Mouse (Mus musculus): Measurements from ENCODE around the gene Zc3h14. TPM values are rescaled to one million over a fixed set of nuclear protein-coding genes. Genes with fewer than 3 reads are reported as not detected.

Zc3h14 gene
- 10 to 100 TPM; 41.3 to 42.5 TPM for total RNA-seq (2021)
- long read RNA-seq, experiment 1, transcript Zc3h14-204 (17 exons, 3,514 nt), result major isoform, 21 of 70 reads
- long read RNA-seq, experiment 1, transcript Zc3h14-203 (15 exons, 3,146 nt), result minor isoform, 19 of 70 reads
- long read RNA-seq, experiment 1, transcript Zc3h14-202 (14 exons, 3,046 nt), result minor isoform, 5 of 70 reads
- long read RNA-seq, experiment 1, partial matches to known transcripts, result 4 of 70 reads
- long read RNA-seq, experiment 1, other reads (novel, unspliced or antisense), result 20 of 70 reads
- long read RNA-seq, experiment 2, transcript Zc3h14-203 (15 exons, 3,146 nt), result major isoform, 32 of 78 reads
- long read RNA-seq, experiment 2, transcript Zc3h14-204 (17 exons, 3,514 nt), result minor isoform, 21 of 78 reads
- long read RNA-seq, experiment 2, partial matches to known transcripts, result 4 of 78 reads
- long read RNA-seq, experiment 2, other reads (novel, unspliced or antisense), result 19 of 78 reads

DNA sequence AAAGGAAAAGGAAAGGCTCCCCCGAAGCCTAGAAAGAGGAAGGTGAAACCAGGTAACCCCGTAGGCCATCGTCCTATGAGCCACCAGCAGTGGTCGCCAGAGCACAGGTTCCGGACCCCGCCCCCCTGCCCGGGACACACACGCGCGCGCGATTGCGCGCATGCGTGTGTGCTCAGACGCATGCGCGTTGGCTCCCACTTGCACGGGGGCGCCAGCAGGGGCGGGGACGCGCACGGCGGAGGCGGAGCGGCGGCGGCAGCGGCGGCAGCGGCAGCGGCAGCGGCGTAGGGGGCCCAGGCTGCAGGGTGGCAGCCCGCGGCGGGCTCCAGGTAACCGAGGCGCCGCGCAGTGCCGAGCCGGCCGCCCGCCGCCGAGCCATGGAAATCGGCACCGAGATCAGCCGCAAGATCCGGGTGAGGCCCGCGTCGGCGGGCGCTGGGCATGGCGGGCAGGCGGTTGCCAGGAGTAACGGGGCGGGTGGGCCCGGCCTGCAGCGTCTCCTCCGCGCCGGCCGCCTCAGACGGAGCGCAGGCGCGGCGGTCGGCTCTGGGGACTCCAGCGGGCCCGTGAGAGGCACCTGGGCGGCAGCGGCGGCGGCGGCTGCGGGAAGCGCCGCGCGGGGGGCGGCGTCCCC, at the start of gene Zc3h14:
Gene Zc3h14 (plus strand): TSS at position 219 of the 634 bp plus-strand sequence.
- DNase-seq, result peak; percentile 88 to 90
- intact Hi-C loops (cut with DNase I), result no loop called here

DNA sequence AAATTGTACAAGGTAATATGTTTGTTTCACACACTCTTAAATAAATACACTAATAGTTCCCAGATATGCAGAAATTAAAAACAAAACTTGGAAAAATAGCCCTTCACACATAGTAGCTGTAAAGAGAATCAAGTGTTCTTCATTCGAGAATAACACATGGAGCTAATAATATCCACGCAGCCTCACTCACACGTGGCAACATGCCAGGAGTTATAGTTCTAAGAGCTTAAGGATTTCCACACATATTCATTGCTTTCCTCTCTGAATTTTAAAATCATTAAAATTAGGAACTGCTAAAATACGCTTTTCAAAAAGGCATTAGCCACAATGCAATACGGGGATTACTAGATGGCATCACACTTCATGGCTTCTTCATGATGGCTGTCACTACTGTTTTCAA, 49.6 kb upstream of the Zc3h14 start:
- intact Hi-C loops (cut with DNase I), result no loop called here
- DNase-seq, result no peak

DNA sequence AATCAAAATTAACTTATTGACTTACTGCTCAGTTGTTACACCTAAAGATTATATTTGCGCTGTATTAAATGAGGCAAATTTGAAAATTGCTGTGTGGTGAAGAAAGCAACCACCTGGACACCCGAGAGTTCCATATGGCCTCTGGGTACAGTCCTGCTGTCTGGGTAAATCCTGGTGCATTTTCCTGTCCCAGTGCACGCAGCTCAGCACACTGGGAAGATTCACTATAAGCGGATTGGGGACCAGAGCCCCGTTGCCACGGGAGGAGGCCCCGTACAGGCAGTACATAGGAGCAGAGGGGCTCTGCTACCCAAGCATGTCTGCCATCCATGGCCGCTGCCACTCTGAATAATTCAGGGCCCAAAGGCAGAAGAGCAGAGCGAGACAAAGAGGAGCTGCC, 45.2 kb upstream of the Zc3h14 start:
- no peak for DNase-seq
- intact Hi-C loops (cut with DNase I), result no loop called here

DNA sequence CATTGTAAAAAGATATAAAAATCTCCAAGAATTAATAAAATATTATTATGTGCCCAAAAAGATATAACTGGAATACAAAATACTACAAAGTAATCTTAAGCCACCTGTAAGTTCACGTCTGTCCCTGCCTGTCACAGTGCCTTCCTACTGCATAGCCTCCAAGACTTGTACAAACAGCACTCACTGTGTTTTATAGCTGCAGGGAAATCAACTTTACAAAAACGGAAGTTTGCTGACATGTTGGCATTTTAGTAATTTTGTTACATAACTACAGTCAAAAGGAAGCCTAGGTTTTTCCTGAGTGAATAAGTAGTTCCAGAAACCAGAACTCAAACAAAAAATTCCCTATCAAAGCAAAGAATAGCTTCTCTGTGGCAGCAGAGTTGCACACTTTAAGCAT, 43.2 kb upstream of the Zc3h14 start:
- DNase-seq, result no peak
- intact Hi-C loops (cut with DNase I), result no loop called here

DNA sequence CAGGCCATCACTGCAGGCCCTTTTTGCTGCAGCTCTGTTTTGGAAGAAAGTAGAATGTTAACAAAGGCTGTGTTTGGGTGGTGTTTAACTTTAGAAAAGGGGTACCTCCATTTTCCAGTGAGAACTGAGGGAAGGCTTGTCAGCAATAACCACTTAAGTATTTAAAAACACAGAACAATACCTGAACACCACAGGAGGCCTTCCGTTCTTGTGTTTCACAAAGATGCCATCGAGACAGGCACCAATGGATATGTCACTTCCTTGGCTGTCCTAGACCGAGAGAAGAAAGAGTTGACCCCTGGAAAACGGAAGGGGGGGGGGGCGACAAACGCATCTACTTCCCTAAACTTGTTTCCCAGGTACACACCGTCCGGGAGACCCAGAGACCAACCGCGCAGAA, 42.8 kb upstream of the Zc3h14 start:
- no peak for DNase-seq
- intact Hi-C loops (cut with DNase I), result no loop called here

DNA sequence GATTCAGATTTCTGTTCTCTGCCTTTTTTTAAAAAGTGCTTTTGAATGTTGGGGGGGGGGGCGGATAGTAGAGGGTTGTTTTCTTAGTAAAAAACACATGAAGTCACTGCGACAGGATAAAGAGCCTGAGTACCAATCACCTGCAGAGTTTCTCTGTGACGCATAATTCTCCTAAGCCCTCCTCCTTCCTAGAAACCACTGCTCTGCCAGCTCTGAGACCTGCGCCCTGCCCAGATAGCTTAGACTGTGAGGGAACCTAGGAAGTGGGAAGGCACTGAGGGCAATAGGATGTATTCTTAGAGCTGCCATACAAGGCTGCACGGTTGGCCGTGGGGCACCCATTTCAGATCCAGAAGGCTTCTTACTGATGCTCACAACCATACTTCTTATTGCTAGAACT, 33.9 kb upstream of the Zc3h14 start:
- DNase-seq, result no peak
- intact Hi-C loops (cut with DNase I), result no loop called here

DNA sequence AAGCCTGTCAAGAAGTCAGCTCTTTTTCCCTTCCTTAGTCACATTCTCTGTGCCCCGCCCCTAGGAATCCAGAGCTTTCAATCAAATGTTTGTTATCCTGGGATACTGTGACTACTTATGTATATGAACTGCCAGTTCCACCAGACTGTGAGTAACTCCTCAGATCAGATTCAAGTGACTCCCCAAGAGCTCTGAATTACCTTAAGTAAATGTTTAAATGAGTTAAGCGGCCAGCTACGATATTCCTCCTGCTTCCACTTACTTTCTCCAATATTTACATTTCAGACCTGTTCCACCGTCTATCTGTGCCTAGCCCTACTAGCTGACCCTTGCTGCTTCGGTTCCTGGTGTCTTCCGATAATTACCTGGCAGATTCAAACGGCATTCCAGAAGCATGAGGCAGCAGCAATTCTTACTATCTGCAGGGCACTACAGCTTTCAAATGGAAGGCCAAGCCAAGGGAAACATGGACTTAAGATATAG, 33.1 kb upstream of the Zc3h14 start:
- DNase-seq, result no peak
- intact Hi-C loops (cut with DNase I), result no loop called here

DNA sequence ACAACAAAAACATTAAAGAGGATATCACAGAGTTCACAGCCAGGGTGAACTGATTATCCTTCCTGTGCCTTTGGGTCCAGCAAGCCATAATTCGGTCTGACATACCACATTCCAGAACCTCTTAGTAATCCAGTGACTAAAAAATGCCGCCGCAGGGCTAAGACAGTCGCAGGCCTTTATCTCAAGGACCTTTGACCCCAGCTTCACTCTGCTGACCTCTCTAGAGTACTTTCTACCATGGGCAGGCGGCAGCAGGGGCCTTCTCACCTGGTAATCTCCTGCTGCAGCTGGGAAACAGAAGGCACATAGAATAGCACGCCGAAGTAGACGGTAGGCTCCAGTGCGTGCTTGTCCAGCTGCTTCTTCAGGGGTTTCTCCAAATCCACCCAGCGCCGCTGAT, 32.0 kb upstream of the Zc3h14 start:
- intact Hi-C loops (cut with DNase I), result no loop called here
- no peak for DNase-seq

DNA sequence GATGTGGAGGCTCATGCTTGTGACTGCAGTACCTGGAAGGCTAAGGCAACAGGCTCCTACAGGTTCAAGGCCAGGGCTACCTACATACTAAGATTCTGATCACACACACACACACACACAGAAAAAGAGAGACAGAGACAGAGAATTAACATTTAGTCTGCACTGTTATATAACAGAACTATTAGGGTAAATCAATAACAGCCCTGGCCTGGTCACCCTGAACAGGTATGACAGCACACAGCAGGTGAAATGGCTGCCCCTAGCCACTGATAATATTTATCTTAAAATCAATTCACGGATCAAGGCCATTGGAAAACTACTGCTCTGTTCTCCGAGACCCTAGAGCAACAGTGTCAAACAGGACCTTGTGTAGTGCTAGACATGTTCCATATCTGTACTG, 30.6 kb upstream of the Zc3h14 start:
- no peak for DNase-seq
- intact Hi-C loops (cut with DNase I), result no loop called here

DNA sequence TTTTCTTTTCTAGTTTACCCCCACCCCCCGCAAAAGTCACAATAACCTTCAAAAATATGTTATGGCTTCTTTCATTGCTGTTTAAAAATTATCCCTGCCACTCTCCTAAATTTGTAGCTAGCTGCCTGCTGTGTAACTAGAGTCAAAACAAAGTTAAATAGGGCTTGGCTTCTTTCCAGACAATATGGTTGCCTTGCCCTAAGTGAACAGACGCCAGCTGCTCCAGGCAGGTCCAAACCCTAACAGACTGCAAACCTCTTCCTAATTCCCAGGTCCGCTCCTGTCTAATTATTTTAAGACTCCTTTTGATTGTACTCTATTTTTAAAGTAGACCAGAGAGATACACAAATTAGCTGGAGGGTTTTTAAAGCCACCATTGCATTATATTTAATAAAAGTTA, 26.1 kb upstream of the Zc3h14 start:
- DNase-seq, result no peak
- intact Hi-C loops (cut with DNase I), result no loop called here

DNA sequence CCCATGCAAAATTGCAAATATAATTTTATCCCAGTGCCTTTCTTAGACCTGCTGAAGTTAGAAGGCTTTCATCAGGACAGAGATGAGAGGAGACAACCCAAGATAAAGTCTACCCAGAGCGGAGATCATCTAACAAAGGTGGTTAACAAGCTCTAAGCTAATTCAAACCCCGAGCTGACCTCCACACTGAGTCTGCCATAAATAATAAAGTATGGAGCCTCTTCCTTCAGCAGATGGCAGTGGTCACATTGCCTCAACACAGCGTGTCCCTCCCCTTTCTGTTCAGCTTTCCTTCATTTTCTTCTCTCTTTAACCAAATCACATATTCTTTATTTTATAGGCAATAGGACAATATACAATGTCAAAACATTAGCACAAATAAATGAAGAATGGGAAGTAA, 25.7 kb upstream of the Zc3h14 start:
- no peak for DNase-seq
- intact Hi-C loops (cut with DNase I), result no loop called here

DNA sequence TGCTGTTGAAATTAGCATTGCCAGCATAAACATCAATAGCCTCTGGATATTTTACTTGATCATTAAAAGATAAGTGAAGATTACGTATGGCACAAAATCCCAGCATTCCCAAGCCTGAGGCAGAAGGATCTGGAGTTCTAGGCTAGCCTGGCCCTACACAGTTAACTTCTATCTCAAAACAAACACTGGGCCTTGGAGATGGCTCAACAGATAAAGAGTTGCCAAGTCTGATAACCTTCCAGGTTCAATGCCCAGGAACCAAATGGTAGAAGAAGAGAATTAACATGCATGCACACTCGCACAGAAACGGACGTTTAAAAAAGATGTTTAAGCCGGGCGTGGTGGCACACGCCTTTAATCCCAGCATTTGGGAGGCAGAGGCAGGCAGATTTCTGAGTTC, 22.5 kb upstream of the Zc3h14 start:
- no peak for DNase-seq
- intact Hi-C loops (cut with DNase I), result no loop called here

DNA sequence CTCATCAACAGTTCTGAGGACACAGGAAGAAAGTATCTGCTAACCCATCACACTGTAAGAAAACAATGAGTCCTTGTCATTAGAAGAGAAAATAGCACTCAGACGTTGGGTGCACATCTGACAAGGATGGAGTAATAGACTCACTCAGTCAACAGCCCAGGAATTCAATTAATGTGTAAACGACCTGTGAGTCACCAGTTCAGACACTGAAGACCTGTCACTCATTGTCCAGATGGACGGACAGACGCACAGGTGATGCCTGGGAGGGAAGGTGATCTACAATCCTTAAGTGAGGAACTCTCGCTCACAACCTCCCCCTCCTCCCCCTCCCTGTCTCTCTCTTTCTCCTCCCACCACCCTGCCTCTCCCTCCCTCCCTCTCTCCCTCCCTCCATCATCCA, 21.8 kb upstream of the Zc3h14 start:
- DNase-seq, result no peak

DNA sequence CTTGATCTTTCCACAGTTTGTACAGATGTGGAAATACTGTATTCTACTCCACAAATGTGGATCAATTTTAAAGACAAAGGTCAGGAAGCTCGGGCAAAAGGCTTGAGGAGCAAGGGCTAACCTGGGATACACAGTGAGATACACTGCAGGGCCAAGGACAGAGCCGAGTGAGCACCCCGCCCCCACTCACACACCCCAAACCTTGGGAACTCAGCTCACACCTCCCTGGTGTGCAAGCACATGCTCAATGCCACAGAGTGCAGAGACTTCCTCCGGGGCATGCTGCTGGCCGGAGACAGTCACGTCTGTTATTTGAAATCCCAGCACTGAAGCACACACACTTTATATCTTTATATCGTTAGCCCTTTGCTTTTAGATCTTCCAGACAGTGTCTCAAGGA, 20.7 kb upstream of the Zc3h14 start:
- intact Hi-C loops (cut with DNase I), result no loop called here
- no peak for DNase-seq

More for the DNA sequence above, 21.8 kb upstream of the Zc3h14 start:
- intact Hi-C loops (cut with DNase I), result no loop called here

DNA sequence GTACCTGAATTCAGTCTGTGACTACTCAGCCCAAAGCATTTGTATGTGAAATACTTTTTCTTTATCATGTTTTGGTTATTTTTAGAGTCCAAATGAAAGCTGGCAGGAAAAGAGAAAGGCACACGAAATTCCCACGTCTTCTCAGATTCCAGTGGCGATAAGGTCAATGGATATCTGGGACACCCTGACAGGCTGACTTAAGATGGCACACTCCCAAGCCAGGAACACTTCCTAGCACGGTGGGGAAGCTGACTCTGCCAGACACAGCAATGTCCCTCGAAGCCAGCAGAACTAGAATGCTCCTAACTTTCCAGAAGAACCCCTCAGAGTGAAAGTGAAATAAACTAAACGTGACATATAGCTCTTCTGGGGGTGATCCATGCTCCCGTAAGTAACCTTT, 19.6 kb upstream of the Zc3h14 start:
- peak in 1 of 2 experiments; percentile 19 for DNase-seq
- intact Hi-C loops (cut with DNase I), result no loop called here

DNA sequence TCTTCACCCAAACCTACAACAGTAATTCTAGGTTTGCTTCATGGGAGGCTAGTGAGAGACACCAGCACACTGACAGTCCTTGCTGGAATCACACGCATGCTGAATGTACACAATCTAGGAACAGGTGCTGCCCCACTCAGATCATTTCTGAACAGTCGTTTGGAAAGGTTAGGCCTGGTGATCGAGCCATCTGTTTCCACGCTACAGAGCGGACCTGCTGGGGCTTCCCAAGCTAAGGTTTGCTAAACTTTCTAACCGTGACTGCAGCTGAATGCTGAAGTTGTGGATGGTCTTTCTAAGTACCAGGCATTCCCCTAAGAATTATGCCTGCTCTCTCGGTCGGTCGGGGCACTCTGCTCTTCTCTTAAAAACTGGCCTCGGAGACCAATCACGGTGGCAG, 16.1 kb upstream of the Zc3h14 start:
- DNase-seq, result no peak
- intact Hi-C loops (cut with DNase I), result loop anchor here (10.0 kb wide), 1 partner anchor 56 kb away; no protein-coding TSS in a partner anchor

DNA sequence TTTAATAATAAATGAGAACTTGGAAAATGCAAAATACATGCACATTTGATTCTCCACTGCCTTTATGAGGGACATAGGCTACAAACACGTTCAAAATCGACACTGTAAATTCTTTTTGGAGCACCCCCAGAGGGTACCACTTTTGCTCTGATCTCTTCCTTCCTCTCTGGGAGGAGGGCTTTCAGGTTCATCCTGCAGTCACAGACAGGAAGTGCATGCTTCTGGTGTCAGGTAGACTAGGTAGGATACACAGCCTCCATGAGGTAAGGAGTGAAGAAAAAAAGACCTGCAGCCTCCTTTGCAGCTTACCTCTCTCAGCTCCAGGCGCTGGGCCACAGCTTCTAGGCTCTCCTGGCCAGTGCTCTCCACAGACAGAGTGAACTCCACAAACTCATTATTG, 13.6 kb upstream of the Zc3h14 start:
- intact Hi-C loops (cut with DNase I), result loop anchor here (10.0 kb wide), 1 partner anchor 58 kb away; no protein-coding TSS in a partner anchor
- no peak for DNase-seq

DNA sequence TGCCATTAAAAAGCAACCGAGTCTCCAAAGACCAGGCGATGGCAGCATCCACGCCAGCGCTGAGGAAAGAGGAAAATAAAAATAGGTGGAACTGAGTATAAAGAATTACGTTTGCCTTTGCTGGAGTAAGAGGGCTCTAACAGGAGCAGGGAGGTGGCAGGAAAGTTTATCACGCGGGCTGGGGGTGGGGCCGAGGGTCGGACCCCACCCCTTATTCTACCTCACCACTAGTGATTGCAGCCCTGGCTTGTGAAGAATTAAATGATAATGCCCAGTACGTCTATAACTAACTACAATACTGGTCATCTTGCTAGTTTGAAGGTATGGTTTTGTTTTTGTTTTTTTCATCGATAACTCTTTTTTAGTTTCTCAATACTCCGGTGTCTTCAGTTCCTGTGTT, 13.0 kb upstream of the Zc3h14 start:
- intact Hi-C loops (cut with DNase I), result loop anchor here (10.0 kb wide), 1 partner anchor 59 kb away; no protein-coding TSS in a partner anchor
- DNase-seq, result no peak

DNA sequence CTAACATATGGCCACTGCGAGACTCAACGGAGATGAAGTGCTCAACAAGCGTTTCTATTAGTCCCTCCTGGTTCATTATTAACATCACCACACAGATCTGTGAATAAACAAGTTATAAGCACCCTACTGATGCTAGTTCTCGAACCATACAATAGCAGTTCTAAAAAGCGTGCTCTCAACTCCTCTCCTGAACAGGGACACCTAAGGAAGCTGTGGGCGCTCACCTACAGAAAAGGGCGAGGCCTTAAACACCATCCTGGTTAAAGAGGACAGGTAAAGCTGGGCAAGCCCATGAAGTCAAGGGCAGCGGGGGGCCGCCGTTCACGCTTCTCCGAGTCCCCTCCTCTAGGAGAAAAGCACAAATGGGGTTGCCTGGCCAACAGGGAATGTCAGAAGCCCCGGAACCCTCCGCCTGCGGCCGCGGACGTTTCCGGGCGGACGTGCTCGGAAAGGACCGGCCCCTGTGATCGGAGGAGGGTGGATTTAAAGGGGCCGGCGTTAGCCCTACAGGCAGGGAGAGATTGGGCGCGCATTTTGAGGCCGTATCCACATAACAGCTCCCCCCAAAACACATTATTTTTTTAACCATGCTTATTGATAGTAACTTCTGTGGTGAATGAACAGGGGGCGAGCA, 12.4 kb upstream of the Zc3h14 start:
- intact Hi-C loops (cut with DNase I), result loop anchor here (10.0 kb wide), 1 partner anchor 60 kb away; no protein-coding TSS in a partner anchor
- DNase-seq, result peak; percentile 78 to 83

DNA sequence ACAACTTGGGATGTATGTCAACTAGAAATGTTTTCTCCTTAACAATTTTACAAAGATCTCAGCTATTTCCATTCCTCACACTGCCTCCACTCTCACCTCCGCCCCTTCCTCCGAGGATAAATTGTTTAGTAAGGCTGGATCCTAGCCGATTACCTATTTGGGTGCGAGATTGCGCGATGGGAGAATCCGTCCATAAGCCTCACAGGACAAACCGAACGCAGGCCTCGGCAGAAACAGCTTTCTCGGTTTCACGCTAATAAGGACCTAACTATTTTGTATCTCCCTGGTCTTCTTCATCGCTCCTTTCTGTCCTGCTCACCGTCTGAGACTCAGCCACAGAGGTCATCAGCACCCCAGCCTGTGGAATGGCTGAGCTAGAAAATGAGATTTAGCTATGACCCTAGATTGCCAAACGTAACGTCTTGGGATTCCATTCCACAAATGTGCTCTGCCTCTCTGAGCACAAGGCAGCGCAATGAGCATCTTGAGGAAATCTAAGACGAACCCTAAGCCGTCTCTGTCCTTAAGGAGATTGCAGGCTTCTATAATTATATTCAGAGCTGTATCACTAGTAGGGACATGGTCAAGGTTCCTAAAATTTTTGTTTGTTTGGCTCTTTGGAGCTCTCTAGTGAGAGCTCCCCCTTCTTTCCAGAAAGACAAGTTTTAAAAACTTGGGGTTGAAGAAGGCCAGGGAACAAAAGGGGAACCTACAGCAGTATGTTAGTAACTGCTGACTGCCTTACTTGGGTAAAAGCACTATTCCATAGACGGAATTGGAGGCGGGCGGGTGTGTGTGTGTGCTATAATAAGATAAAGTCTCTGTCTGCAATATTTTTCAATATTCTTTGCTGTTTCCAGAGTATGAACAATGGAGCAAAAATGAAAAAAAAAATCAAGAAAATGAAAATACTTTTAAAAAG, 11.6 kb upstream of the Zc3h14 start:
- no peak for DNase-seq
- intact Hi-C loops (cut with DNase I), result loop anchor here (10.0 kb wide), 1 partner anchor 60 kb away; no protein-coding TSS in a partner anchor
